Mouse (Mus musculus): Measurements from ENCODE around the gene S1pr3.

The S1pr3 gene

DNA sequence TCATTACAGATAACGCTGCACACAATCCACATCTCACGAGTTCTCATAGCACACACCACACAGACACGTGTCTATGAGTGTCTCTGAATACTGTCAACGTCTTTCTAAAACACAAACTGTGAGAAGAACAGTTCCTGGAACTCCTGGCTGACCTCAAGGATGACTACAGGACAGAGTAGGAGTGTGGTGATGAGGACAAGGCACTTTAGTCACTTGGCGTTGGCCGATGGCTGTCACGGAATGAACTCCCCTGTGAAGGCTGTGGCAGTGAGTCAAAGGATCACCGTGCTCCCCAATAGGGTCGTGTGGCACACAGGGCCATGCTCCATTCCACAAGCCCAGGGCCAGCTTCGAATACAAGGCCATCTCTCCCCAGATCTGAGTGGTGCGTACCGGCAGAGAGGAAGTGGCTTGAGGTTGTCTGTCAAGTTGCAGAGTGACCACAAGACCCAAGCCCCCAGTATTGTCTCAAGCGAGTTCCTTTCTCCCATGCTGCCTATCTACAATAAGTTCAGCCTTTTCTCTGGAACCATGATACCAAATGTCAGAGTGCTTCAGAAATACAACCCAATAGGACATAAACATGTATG, 2.6 kb upstream of the S1pr3 start:
- DNase-seq (ENCODE audit: low read depth) = no peak

DNA sequence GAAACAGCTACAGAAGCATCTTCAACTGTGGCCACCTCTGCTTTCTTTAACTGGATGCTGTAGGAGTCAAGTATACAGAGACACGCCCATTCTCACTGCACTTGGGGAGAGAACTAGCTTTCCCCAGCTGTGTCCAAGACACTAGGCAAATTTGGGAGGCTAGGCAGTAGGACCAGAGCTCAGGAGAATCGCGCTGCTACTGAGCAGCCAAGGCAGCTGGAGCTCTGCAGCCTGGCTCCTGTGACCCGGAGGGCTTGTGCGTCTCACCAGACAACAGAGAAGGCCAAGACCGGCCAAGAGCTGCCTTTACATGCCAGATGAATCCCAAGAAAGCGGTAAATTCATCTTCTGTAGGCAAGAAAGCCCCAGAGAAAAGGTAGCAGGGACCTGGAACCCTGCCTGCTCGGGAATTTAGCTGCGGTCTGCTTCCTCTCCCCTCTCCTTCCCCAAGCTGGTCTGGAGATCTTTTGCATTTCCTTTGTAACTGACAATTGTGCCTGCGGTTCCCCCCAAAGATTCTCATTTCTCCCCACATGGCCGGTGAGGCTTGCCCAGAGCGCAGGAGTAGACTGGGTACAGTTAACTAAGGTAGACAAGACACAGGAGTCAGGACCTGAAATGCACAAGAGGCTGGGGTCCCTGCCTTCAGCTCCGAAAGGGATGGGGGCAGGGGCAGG, 760 bp upstream of the S1pr3 start:
- no peak for DNase-seq (ENCODE audit: low read depth)

DNA sequence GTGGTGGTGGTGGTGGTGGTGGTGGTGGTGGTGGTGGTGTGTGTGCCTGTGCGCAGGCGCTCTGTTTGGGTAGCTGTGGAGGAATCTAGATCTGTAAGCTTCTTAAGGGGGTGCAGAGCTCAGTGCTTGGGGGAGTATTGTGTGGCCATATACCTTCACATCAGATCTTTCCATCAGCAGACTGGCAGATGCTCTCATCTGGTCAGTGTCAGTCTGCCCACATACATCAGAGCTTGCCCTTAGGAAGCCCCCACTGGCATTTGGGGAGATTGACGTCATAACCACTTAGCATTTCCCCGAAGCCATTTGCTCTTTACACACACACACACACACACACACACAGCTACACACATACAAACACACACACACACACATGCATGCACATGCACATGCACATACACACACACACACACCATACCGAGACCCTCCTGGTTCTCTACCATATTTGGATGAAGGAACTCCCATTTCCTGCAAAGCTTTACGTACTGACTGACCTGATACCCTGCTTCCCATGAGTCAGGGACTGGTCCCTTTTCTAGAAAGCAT, 1.6 kb downstream of the S1pr3 start:
- no peak for DNase-seq (ENCODE audit: low read depth)

DNA sequence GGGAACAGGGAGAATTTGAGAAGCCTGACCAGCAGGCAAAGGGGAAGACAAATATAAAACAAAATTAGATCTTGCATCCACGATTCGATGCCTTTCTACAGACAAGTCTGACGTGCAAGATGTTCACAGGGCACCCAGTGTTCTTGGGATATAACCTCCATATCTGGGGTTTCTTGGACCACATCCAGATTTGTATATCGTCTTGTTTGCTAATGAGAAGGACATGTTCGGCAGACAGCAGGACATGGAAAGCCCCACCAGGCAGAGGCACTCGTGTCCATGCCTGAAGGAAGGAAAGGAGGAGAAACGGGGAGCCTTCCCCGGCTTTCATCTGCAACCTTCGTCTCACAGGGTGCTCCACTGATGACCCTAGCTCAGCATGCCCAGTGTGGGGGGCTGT, 2.8 kb downstream of the S1pr3 start:
- DNase-seq (ENCODE audit: low read depth) = no peak

DNA sequence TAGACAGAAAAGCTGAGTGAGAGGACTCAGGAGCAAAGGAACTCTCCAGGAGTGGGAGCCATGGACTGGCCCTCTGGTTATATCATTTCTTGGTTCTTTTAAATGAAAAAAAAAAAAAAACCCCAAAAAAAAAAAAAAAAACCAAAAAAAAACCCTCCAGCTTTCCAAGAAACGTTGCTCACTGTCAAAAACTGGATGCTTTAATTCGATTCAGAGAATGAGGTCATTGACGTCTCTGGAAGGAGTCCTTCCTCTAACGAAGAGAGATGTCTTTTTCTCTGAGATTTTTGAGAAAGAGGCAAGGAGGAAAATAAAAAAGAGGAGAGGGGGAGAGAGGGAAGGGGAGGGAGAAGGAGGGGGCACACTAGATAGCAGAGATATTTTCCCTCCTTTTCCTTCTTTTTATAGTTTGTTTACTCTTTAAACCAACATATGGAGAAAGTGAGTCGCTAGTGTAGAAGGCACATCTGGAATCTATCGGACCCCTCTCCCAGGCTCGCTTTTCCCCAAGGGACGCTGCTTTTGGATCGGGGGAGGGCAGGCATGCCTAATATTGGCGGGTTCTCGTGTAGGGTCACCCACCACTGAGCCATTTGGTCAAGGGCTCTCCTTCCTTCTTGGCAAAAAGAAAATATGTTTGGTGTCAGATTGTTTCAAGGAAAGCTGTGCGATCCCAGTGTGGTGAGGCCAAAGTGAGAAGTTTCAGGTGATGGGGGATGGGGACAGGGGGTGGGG, 3.4 kb downstream of the S1pr3 start:
- no peak for DNase-seq (ENCODE audit: low read depth)

DNA sequence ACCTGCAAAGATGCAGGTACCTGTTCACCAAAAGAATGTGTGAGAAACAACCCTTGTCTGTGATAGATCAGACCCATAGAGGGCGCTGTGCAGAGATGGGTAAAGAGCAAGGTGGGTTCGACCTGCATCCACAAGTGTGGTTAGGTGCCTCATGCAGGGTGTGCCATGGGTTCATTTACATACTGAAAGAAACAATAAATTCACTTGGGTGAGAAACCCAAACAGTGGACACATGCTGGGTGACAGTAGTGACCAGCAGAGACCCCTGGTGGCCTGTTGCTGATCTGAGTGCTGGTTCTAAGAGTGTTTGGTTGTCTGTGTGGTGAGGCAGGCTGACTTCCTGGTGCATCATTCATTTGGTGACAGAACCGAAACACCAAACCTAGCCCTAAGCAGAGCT, 5.0 kb downstream of the S1pr3 start:
- DNase-seq (ENCODE audit: low read depth) = no peak

DNA sequence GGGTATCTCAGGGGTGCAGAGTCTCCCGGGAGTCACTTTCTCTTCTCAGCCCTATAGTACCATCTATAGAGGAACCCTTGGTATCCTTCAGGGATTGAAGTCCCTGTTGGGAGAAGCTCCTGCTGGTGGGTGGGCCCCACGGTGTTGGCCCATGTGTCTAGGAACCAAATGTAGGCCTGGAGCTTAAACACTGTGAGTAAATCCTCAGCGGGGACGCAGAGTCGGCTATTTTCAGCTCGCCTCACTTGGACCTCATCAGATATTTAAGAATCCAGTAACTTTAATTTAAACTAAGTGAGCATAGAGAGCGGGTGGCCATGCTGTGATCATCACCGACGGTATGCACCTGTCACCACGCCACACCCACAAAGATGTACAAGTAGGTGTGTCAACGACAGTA, 8.3 kb downstream of the S1pr3 start:
- DNase-seq (ENCODE audit: low read depth) = no peak

DNA sequence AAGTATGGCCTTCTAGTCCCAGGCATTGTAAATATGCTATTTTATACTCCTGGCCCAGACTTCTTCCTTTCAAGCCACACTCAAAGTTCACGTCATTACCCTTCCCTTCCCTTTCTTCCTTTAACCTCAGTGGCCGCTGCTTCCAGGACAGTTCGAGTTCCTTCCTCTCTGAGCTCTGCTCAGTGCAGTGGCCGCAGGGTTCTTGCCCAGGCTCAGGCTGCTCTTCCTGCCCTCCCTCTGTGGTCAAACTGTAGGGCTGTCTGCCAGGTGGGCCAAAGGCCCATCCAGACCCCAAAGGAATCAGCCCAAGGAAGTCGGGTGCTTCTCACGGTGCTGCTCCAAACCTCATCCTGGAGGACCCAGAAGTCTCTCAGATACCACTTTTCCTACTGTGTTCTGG, 9.4 kb downstream of the S1pr3 start:
- no peak for DNase-seq (ENCODE audit: low read depth)

DNA sequence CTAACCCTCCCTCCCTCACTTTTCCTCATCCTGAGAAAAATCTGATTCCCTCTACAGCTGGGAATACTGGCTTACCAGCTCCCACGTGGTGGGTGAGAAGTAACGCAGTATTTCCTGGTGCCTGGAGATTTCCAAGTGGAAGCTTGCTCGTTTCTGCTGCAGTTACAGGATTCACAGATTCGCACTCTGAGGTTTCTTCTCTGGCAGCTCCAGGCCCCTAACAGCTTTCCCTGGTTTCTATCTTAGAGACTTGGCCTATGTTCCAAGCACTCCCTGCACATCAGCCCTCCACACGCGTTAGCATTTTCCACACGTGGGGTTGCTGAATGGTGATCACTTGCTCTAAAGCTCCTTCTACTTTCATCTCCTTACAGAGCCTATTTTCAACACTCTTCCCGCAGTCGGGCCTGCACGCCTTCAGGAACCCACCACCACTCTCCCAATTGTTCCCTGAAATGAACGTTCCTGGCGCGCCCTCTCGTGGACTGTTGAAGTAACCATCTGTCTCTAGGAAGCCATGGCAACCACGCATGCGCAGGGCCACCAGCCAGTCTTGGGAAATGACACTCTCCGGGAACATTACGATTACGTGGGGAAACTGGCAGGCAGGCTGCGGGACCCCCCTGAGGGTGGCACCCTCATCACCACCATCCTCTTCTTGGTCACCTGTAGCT, 10.0 kb downstream of the S1pr3 start:
- DNase-seq (ENCODE audit: low read depth) = peak; percentile 71

DNA sequence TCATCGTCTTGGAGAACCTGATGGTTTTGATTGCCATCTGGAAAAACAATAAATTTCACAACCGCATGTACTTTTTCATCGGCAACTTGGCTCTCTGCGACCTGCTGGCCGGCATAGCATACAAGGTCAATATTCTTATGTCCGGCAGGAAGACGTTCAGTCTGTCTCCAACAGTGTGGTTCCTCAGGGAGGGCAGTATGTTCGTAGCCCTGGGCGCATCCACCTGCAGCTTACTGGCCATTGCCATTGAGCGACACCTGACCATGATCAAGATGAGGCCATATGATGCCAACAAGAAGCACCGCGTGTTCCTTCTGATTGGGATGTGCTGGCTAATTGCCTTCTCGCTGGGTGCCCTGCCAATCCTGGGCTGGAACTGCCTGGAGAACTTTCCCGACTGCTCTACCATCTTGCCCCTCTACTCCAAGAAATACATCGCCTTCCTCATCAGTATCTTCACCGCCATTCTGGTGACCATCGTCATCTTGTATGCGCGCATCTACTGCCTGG, 10.6 kb downstream of the S1pr3 start:
- no peak for DNase-seq (ENCODE audit: low read depth)

DNA sequence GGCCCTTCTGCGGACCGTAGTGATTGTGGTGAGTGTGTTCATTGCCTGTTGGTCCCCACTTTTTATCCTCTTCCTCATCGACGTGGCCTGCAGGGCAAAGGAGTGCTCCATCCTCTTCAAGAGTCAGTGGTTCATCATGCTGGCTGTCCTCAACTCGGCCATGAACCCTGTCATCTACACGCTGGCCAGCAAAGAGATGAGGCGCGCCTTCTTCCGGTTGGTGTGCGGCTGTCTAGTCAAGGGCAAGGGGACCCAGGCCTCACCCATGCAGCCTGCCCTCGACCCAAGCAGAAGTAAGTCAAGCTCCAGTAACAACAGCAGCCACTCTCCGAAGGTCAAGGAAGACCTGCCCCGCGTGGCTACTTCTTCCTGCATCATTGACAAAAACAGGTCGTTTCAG, 11.1 kb downstream of the S1pr3 start:
- no peak for DNase-seq (ENCODE audit: low read depth)

DNA sequence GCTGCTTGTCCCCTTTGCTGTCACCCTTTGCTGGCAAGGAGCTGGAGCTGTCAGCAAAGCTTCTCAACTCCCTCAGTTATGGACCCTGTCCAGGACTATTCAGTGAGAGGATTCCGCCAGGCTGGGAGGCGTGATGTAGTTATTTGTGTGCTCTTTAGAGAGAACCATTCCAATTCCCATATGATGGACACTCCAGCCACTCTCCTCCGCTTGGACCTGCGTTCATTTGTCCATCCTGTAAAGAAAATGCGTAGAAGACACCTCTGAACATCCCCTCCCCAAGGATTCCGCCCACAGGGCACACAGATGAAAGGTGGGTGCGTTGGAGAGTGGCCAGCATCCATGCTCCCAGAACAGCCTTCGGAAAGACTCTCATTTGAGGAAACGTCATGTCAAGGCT, 12.4 kb downstream of the S1pr3 start:
- no peak for DNase-seq (ENCODE audit: low read depth)

DNA sequence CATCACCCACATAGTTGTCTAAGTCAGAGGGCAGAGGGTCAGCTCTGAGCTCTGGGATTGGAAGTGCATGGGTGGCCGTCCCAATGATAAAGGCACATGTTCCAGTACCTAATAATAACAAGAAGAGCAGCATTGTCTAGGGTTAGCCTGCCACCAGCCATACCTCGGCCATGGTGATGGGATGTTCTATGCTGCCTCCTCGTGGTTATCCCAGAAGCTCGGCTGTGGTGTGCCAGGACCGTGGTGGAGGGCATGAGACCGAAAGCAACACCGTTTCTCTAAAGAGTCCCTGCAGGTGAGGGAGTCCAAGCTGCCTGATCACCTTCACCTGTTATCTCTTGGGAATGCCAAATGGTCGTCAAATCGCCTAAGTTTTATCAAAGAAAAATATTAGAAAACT, 15.2 kb downstream of the S1pr3 start:
- DNase-seq (ENCODE audit: low read depth) = no peak

DNA sequence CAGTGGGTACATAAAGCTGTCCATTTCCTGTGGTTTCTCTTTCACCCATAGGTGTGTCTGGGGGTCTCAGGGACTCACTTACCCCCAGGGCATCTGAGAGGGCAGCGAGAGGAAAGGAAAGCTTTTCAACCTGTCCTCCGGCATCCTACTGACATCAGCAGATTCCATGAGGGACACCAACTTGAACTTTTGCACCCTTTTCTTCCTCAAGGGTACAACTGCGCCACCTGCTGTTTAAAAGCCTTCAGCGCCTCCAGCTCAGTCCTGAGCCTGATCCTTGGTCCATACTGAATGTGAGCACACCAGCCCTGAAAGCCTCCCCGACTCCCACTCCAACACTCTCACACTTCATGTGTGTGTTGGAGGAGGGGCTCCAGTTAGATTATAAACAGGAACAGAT, 16.2 kb downstream of the S1pr3 start:
- DNase-seq (ENCODE audit: low read depth) = no peak

DNA sequence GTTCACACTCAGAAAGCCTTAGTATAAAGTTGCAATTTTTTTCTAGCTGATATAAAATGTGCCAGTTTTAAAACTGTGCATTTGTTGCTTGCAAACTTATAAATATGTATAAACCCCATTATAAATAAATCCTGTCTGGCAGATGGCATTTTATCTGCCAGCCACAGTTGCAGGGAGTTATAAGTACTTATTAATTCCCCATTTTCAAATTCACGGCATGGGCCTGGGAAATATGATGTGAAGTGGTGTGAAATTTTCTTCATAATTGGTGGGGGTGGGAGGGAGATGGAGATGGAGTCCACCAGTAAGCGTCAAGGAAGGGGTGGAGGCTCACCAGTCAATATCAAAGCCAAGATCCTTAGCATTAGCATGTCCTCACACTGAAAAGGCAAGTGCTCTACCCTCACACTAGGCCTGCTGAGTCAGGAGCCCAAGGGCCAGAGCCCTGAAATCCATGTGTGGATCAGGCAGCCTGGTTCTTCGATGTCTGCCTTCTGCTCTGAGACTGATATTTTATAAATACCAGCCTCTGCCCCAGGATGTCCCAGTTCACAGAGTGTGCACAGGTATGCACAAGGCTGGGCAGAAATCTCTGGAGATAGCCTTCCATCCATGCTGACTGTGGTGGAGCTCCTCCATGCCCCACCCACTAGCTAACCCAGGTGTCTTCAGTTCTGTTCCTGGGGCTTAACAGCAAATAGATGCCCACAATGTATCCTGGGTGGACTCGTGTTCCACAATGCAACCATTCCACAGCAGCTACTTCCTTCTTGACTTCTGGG, 17.4 kb downstream of the S1pr3 start:
- DNase-seq (ENCODE audit: low read depth) = no peak

DNA sequence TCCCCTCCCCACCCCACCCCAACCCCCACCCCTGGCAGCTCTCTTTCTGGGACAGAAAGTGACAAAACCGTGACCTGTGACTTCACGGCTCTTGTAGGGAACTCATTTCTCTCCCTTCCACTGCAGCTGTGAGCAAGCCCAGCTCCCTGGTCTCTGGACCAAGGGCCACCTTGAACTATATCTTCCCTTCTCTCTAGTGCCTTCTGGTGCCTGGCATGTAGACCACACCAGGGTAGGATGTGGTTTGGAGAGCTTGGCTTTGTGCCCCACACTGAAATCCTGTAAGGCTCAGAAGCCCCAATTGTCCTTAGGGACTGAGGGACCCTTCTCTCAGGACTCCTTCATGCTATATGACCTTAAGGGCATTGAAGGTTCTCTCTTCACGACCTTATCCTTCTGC, 24.9 kb downstream of the S1pr3 start:
- no peak for DNase-seq (ENCODE audit: low read depth)

DNA sequence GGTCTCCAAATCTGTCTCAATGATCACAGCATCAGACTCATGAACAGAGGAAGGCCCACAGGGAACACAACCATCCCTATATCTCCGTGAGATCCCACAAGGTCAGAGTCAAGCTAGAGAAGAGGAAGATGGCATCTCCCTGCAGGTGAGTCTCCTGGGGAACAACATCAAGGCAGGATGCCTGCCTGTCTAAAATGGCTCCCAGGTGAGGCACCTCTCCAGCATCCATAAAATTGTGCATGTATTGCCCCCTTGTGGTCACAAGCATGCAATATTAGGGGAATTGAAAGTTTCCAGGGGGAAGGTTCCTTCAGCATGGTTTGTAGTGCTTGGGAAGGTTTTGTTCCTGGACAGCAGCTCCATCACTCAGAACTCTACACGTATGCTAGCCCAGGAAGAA, 26.0 kb downstream of the S1pr3 start:
- no peak for DNase-seq (ENCODE audit: low read depth)

DNA sequence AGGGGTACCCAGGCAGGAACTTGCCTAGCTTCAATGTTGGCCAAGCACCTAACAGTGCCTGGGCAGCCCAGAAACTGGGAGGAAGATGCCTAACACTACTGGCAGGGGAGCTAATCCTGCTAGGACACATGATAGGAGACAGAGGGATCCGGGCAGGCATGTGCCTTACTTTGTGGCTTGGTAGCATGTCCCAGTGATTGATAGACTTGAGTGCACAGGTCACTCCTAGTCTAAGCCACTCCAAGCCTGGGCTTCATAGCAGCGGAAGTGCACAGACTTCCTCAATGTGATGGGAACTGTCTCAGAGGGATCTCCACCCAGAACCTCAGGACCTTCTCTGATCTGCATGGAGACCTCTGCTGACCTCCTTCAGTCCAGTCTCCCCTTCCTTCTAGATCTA, 26.7 kb downstream of the S1pr3 start:
- no peak for DNase-seq (ENCODE audit: low read depth)

DNA sequence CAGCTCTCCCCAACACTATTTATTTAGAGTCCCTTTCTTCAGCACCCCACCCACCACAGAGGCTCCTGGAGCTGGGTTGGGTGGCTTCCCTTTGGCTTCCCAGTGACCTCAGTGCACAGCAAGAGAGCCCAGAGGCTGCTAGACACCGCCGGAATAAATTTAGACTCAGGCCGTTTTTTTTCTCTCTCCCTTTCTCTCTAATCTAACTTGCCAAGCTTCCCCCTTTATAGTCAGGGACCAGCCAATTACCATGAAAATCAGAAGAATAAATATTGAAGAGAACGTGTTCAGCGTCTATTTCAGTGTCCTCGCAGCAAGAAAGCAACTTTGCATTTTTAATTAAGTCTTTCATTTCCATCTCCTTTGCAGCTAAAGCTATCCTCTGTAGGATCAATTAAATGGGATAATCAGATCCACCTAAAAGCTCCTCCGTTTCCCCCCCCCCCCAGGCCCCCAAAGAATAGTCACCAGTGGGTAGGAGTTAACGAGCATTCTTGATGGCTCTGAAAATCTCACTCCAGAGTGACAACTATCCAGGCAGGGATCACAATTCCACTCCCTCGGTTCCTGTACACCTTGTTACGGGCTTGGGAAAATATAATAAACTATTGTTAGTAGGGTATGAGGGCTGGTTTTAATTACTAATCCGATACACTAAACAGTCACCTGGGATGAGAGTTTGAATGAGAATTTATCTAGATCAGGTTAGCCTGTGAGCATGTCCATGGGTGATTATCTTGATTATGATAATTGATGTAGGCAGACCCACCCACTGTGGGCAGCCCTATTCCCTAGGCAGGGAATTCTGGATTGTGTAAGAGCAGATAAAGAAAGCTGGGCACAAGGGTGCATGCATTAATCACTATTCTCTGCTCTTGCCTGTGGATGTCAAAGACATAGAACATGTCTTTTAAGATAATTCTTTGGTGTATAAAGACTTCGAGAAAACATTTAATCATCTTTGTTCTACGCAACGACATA, 29.0 kb downstream of the S1pr3 start:
- no peak for DNase-seq (ENCODE audit: low read depth)

DNA sequence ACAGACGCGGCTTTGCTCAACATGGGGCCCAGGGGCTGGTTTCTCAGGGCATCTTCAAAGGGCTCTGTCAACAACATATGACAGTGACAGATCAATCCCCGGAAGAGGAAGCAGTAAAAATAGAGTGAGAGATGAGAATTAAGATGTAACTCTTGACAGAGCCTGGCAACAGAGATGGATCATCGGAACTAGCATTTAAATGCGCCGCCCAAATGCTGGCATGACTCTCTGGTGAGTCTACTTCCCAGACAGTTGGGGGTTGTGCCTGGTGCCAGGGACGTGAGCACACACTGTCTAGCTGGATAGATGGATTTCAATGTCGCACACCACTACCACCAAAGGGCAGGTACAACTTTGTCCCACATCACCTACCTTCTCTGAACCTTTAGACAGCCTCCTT, 34.5 kb downstream of the S1pr3 start:
- no peak for DNase-seq (ENCODE audit: low read depth)

DNA sequence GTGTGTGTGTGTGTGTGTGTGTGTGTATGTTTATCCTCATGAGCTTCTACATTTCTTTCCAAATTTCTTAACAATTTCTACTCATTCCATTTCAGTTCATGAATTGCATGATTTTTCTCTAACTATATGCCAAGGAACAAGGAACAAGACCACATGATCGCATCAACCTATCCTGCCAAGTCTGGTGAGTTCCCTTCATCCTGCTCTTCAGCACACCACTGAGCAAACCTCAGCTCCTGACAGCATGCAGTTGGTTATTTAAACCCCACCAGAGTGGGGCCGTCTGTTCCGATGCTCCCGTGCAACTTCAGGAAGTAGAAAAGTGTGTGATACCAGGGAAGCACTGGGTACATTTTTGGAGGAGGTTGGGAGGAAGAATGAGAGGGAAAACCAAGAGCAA, 38.1 kb downstream of the S1pr3 start:
- no peak for DNase-seq (ENCODE audit: low read depth)
